Mouse (Mus musculus) adrenal gland, postnatal 10 days (tissue): ENCODE measurements around the gene Spp1. TPM values are rescaled to one million over a fixed set of nuclear protein-coding genes. Genes with fewer than 3 reads are reported as not detected.

Source experiments
- total RNA-seq, 2 experiments: library from RNA; stranded (reverse); gene quantifications; 2 replicates each; pipeline ENCODE4 v1.2.3; 2021

Gene Spp1
- total RNA-seq, 2 experiments from 2014 or later = 7.9 to 122 TPM

Other genes with a start within 250 kb of the Spp1 start
- 1 to 10 TPM in 1 of 2 experiments, under 1 TPM in 1; 0.18 to 8.6 TPM for gene Dmp1, start 232.5 kb upstream of the Spp1 start, total RNA-seq
- 10 to 100 TPM in 1 of 2 experiments, not detected in 1; 16.2 TPM for gene Ibsp, start 135.9 kb upstream of the Spp1 start, total RNA-seq
- gene Mepe, start 109.8 kb upstream of the Spp1 start, total RNA-seq = 1 to 10 TPM in 1 of 2 experiments, not detected in 1; 1.1 TPM
- 10 to 100 TPM; 31.4 to 37.3 TPM for gene Pkd2, start 24.3 kb downstream of the Spp1 start, total RNA-seq
- 10 to 100 TPM in 1 of 2 experiments, 1 to 10 TPM in 1; 8.5 to 11.4 TPM for gene BC005561, start 73.2 kb downstream of the Spp1 start, total RNA-seq